24 mouse cellular contexts compared by ENCODE assay signal in the genomic region with DNA sequence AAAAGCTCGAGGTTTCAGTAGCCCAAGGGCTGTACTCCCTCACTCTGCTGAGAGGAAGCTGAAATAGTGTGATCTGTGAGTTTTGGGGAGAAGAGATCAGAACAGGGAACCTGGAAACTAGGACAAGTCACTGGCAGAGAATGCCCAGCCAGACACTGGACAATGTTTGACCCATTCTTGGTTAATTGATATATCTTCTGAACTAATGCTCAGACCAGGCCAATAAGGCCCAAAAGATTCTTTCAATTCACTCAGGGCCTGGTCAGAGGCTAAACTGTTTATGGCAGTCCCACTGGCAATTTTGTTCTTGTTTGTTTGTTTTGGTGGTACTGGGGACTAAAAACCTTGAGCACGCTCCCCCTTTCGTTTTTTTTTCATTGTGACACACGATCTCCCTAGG.
DNase-seq lines count a peak whose midpoint lies in the region; ATAC-seq and TF ChIP-seq lines count a peak whose summit lies in the region.
"Had no signal": no experiment of that assay in that cellular context is flagged by ENCODE, and none has a peak within 500 bp of the region (broad histone marks: within the 10 kb centered on the region; RNA-seq: fewer than 3 reads in every experiment).

No protein-coding gene starts in this region.

- peaks cover 36% of the 10 kb centered on the region for H3K79me2 ChIP-seq in liver, adult 2 months (ENCODE audit: control insufficient read depth, insufficient read depth, low read length)

- H3K4me2 ChIP-seq in kidney, embryonic 16.5 days (replicated peaks; ENCODE audit: low read depth, low read length) = no peak overlapping the region
- H3K4me2 ChIP-seq: embryonic facial prominence, embryonic 12.5 days; embryonic facial prominence, embryonic 15.5 days; heart, embryonic 12.5 days; heart, embryonic 15.5 days; hindbrain, embryonic 13.5 days had no signal

- no peak for TF ChIP-seq POLR2A in kidney, adult 2 months (IDR thresholded peaks at IDR 0.05; ENCODE audit: low read depth, low read length)
- no peak for TF ChIP-seq POLR2A in liver, adult 2 months (IDR thresholded peaks at IDR 0.05; ENCODE audit: extremely low read depth, insufficient read depth, low read length)
- no peak for TF ChIP-seq POLR2A in testis, adult 2 months (IDR thresholded peaks at IDR 0.05; ENCODE audit: control insufficient read depth, low read depth, low read length)

- H3K27ac ChIP-seq in kidney, adult 2 months (ENCODE audit: insufficient read depth, low read depth, low read length) = no peak overlapping the region
- no peak overlapping the region for H3K27ac ChIP-seq in kidney, embryonic 16.5 days (ENCODE audit: low read length)
- H3K27ac ChIP-seq in liver, adult 2 months (replicated peaks; ENCODE audit: insufficient read depth, low read depth, low read length) = peak overlapping the region; percentile 82
- H3K27ac ChIP-seq in testis, adult 2 months (ENCODE audit: control insufficient read depth, insufficient read depth, low read depth, low read length) = peak overlapping the region; percentile 47; the same call in 1 of the 2 replicates
- H3K27ac ChIP-seq in embryonic facial prominence, embryonic 10.5 days (replicated peaks) = no peak overlapping the region
- H3K27ac ChIP-seq: embryonic facial prominence, embryonic 12.5 days; embryonic facial prominence, embryonic 15.5 days; heart, embryonic 15.5 days; hindbrain, embryonic 10.5 days; hindbrain, embryonic 13.5 days had no signal

- no peaks in the 10 kb centered on the region for H3K36me3 ChIP-seq in kidney, adult 2 months (ENCODE audit: control insufficient read depth, insufficient read depth, low read length)
- H3K36me3 ChIP-seq in kidney, embryonic 16.5 days (ENCODE audit: insufficient read depth, low read length) = no peaks in the 10 kb centered on the region
- H3K36me3 ChIP-seq in liver, adult 2 months (ENCODE audit: control insufficient read depth, insufficient read depth, low read length) = peaks cover under 1% of the 10 kb centered on the region; the same call in 1 of the 2 replicates
- no peaks in the 10 kb centered on the region for H3K36me3 ChIP-seq in testis, adult 2 months (ENCODE audit: control insufficient read depth, insufficient read depth, low read length)
- H3K36me3 ChIP-seq in embryonic facial prominence, embryonic 10.5 days (replicated peaks) = peaks cover 4% of the 10 kb centered on the region
- H3K36me3 ChIP-seq: embryonic facial prominence, embryonic 12.5 days; embryonic facial prominence, embryonic 15.5 days; heart, embryonic 12.5 days; heart, embryonic 15.5 days; hindbrain, embryonic 13.5 days had no signal

- H3K27me3 ChIP-seq in kidney, adult 2 months (replicated peaks; ENCODE audit: control insufficient read depth, insufficient read depth, low read length) = no peaks in the 10 kb centered on the region
- H3K27me3 ChIP-seq in kidney, embryonic 16.5 days (ENCODE audit: insufficient read depth, low read length) = peaks cover 3% of the 10 kb centered on the region; the same call in 1 of the 2 replicates
- no peaks in the 10 kb centered on the region for H3K27me3 ChIP-seq in liver, adult 2 months (ENCODE audit: control insufficient read depth, insufficient read depth, low read length)
- H3K27me3 ChIP-seq in testis, adult 2 months (ENCODE audit: control insufficient read depth, insufficient read depth, low read length) = no peaks in the 10 kb centered on the region
- H3K27me3 ChIP-seq in embryonic facial prominence, embryonic 10.5 days (replicated peaks; ENCODE audit: low read depth, poor library complexity, severe bottlenecking) = no peaks in the 10 kb centered on the region
- H3K27me3 ChIP-seq: embryonic facial prominence, embryonic 12.5 days; embryonic facial prominence, embryonic 15.5 days; heart, embryonic 12.5 days; hindbrain, embryonic 13.5 days had no signal

- no peaks in the 10 kb centered on the region for H3K9me3 ChIP-seq in kidney, embryonic 16.5 days (ENCODE audit: low read length)
- H3K9me3 ChIP-seq in embryonic facial prominence, embryonic 10.5 days = no peaks in the 10 kb centered on the region
- H3K9me3 ChIP-seq: embryonic facial prominence, embryonic 12.5 days; embryonic facial prominence, embryonic 15.5 days; heart, embryonic 12.5 days; heart, embryonic 15.5 days; hindbrain, embryonic 10.5 days; hindbrain, embryonic 13.5 days had no signal

- peak; percentile 57 for DNase-seq in kidney, adult 2 months
- peak; percentile 74 for DNase-seq in liver, adult 2 months (ENCODE audit: extremely low read depth, low read depth, low spot score)
- DNase-seq in liver = no peak
- no peak for DNase-seq in testis, postnatal 10 days (ENCODE audit: low spot score)
- no peak for DNase-seq in embryonic facial prominence, embryonic 10.5 days (ENCODE audit: low spot score)
- DNase-seq: adrenal gland, adult 8-10 months; adrenal gland, postnatal 25 days; cerebellum, adult 18-20 months; cerebellum, adult 9-10 months; cerebellum, postnatal 14 days; forebrain, postnatal 0 days; gastrocnemius, postnatal 36 days; heart, postnatal 10 days had no signal

- no peak overlapping the region for H3K9ac ChIP-seq in kidney, embryonic 16.5 days (replicated peaks; ENCODE audit: low read length)
- H3K9ac ChIP-seq in liver, adult 2 months (ENCODE audit: low read depth, low read length) = no peak overlapping the region
- H3K9ac ChIP-seq: embryonic facial prominence, embryonic 12.5 days; embryonic facial prominence, embryonic 15.5 days; forebrain, postnatal 0 days; heart, embryonic 12.5 days; heart, embryonic 15.5 days; hindbrain, embryonic 13.5 days had no signal

- 81% methylated on average over 4 of the region's 4 CpGs for WGBS in kidney, adult 2 months
- WGBS in kidney, embryonic 16.5 days = 55% methylated on average over 4 of the region's 4 CpGs
- WGBS in liver, adult 2 months = 34% methylated on average over 4 of the region's 4 CpGs
- 59% methylated on average over 4 of the region's 4 CpGs for WGBS in embryonic facial prominence, embryonic 10.5 days

- ATAC-seq in kidney, embryonic 16.5 days (ENCODE audit: low FRiP score, low TSS enrichment) = no peak
- ATAC-seq: CD4-positive, CD25-positive, alpha-beta regulatory T cell, adult 4 months; forebrain, embryonic 14.5 days; forebrain, postnatal 0 days; hindbrain, embryonic 16.5 days had no signal

- H3K4me3 ChIP-seq in kidney, adult 2 months (ENCODE audit: insufficient read depth, low read depth, low read length) = no peak overlapping the region
- H3K4me3 ChIP-seq in kidney, embryonic 16.5 days (ENCODE audit: low read length) = no peak overlapping the region
- H3K4me3 ChIP-seq in liver, adult 2 months (ENCODE audit: insufficient read depth, low read depth, low read length) = no peak overlapping the region
- no peak overlapping the region for H3K4me3 ChIP-seq in testis, adult 2 months (ENCODE audit: control insufficient read depth, low read depth, low read length)
- no peak overlapping the region for H3K4me3 ChIP-seq in embryonic facial prominence, embryonic 10.5 days
- H3K4me3 ChIP-seq: embryonic facial prominence, embryonic 12.5 days; embryonic facial prominence, embryonic 15.5 days; heart, embryonic 12.5 days; heart, embryonic 15.5 days; hindbrain, embryonic 10.5 days; hindbrain, embryonic 13.5 days had no signal

- TF ChIP-seq CTCF in kidney, adult 2 months (conservative IDR thresholded peaks at IDR 0.05; ENCODE audit: insufficient read depth, insufficient read length, low read depth, low read length) = no peak
- no peak for TF ChIP-seq CTCF in liver, adult 2 months (IDR thresholded peaks at IDR 0.05; ENCODE audit: low read depth, low read length)
- no peak for TF ChIP-seq CTCF in testis, adult 2 months (IDR thresholded peaks at IDR 0.05; ENCODE audit: control insufficient read depth, insufficient read depth, insufficient replicate concordance, low read depth, low read length)

- peaks cover 40% of the 10 kb centered on the region for H3K4me1 ChIP-seq in kidney, adult 2 months (ENCODE audit: control insufficient read depth, insufficient read depth, low read length)
- H3K4me1 ChIP-seq in kidney, embryonic 16.5 days (ENCODE audit: insufficient read depth, low read length) = no peaks in the 10 kb centered on the region
- peaks cover 63% of the 10 kb centered on the region for H3K4me1 ChIP-seq in liver, adult 2 months (ENCODE audit: control insufficient read depth, insufficient read depth, low read length)
- H3K4me1 ChIP-seq in testis, adult 2 months (ENCODE audit: control insufficient read depth, insufficient read depth, low read length) = peaks cover 8% of the 10 kb centered on the region
- peaks cover 24% of the 10 kb centered on the region for H3K4me1 ChIP-seq in embryonic facial prominence, embryonic 10.5 days
- H3K4me1 ChIP-seq: heart, embryonic 12.5 days had no signal

Comparison
In these comparisons a context has a peak if more than half of its experiments do, and no peak if none do; other contexts are left out.
1. DNase-seq: peak in kidney, adult 2 months (single experiment) and liver, adult 2 months (single experiment); none in liver (single experiment), testis, postnatal 10 days (single experiment) and embryonic facial prominence, embryonic 10.5 days (single experiment).
2. H3K27ac ChIP-seq: peak in liver, adult 2 months (single experiment) and testis, adult 2 months (single experiment); none in kidney, adult 2 months (single experiment), kidney, embryonic 16.5 days (single experiment) and embryonic facial prominence, embryonic 10.5 days (single experiment).